Mouse (Mus musculus): ENCODE results near the gene Smad6.
A peak's percentile ranks its signal among the peaks of the same experiment; 100 is the strongest.

Smad6 gene

DNA sequence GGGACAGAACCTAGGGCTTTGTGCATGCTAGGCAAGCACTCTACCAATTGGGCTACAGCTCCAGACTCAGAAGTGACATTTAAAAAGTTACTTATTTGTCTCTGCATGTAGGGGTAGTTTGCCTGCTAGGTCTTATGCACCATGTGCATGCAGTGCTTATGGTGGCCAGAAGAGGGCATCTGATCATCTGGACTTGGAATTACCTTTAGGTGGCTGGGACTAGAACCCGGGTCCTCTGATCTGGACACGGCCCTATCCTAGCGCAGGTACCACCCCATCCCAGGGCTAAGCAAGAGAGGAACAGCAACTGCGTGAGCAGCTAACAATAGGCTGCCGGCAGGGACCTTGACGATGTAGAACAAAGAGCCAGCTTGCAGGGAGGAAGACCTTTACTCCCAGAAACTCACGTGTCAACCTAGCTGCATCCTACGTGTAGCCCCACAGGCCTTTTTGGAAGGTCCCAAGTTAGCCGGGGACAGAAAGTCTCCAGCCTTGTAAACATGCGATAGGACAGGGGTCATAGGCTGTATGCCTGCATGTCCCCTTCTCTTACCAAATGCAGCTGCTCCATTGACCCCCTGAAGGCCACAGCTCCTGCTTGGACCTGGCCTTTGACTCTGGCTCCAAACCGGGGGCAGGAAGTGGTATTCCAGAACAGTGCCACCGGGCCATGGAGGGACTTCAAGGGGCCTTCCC, 38.8 kb downstream of the Smad6 start:
- no peak for DNase-seq

DNA sequence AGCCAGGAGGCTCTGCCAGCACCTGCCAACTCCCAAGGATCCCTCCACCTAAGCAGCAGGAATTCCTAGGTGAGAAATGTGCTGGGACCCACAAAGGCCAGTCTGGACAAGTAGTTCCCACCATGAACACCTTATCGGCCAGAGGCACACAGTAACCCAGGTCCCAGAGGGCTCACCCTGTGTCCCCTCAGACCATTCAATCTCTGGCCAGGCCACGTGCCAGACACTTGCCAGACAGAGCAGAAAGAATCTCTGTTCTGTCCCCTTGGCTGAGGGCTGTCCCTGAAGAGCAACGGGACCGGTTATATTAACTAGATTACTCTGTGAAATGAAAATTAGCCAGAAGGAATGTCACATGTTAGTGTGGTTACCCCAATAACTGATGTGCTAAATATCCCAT, 39.9 kb downstream of the Smad6 start:
- no peak for DNase-seq

DNA sequence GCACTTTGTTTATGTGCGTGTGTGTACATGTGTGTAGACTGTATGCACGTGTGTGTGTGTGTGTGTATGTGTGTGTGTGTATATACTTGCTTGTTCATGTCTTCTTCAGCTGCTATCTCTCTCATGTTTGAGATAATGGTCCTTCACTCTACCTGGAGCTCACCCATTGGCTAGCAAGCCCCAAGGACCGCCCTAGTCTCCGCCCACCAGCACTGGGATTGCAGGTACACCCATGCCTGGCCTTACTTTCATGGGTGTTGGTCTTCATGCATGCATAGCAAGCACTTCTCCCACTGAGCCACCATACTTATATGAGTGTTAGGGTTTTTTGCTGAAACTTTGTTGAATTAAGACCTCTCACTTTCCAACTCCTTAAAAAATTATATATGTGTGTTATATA, 40.5 kb downstream of the Smad6 start:
- DNase-seq: no peak

DNA sequence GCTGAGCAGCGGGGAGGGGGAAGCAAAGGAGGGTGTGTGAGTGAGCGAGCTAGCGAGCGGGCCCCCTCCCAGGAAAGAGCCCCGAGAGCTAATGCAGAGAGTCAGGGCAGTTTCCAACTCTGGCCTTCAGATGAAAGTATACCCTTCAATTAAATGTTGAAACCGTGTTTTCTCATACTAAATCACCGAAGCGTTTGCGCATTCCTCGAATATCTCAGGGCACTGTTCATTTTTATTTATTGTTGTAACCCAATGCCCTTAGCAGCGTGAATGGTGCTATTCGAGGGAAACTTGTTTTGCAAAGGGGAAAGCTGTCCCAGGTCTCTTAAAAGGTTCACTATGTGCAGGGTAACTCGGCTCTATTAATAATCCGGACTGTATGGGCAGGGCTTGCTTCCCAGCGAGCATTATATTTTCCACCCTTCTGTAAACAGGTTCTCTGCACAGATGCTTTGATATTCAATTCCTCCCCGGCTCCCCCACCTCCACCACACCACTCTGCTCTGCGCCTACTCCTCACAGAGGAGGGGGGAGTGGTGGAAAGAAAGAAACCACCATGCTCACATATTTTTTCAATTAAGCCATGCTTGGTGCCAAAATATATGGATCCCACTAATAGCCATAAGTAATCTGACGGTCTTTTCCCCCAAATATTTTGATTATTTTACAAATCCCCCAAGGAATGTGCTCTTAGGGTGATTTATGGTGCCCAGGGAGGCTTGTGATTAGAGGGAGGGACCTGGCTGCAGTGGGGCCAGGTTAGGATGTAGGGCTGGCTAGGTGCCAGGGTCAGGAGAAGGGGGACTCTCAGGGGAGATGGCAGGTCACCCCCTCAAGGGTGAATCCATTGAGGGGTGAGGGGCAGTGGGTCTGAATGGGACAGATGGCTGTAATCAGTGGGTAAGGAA, 41.4 kb downstream of the Smad6 start:
- no peak for DNase-seq

DNA sequence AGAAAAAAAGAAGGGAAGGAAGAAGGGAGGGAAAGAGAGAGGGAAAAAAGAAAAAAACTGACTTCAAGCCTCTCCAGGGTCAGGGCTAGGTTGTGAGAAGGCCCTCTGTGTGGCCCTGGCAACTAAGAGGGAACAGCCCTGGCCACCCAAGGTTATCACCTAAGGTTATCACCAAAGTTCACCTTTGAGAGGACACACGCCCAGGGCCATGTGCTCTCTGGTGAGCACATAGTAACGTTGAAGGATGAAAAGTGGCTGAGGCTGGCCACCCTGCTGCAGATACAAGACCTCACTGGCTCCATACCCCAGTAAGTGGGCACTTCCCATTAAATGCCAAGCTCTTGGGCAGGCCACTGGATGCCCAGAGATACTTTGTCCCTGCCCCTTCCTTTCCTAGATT, 42.6 kb downstream of the Smad6 start:
- no peak for DNase-seq

DNA sequence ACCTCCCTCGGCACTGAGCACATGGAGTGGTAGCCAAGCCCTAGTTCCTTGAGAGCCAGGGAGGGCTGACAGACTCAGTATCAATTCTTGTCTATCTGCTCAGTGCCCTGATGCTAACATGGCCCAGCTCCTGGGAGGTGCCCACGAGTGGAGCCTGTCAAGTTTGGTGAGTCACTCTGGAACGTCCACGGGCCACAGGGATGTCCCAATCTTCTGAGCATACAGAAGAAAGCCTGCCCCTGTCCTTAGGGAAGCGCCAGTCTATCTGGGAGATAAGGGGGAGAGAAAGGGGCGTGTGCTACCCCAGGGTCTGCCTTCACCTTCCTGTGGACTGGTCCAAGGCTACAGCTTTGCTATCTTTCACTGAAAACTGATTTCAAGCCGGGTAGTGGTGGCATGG, 43.2 kb downstream of the Smad6 start:
- DNase-seq: no peak

DNA sequence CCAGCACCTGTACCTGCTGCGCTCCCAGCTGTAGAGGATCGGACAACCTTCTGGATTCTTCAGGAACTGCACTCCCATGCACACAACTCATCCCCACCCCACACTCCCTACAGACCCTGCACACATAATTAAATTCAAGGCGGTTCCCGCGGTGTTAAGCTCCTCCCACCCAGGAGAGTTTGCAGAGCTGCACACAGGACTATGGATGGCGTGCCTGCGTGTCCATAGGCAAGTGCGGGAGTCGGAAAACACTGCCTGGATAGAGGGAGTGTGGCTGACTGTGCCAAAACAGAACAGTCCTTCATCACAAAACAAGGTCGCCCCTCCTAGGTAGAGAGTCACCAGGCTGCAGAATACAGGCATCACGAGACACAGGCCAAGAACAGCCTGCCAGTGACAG, 45.9 kb downstream of the Smad6 start:
- DNase-seq: no peak

DNA sequence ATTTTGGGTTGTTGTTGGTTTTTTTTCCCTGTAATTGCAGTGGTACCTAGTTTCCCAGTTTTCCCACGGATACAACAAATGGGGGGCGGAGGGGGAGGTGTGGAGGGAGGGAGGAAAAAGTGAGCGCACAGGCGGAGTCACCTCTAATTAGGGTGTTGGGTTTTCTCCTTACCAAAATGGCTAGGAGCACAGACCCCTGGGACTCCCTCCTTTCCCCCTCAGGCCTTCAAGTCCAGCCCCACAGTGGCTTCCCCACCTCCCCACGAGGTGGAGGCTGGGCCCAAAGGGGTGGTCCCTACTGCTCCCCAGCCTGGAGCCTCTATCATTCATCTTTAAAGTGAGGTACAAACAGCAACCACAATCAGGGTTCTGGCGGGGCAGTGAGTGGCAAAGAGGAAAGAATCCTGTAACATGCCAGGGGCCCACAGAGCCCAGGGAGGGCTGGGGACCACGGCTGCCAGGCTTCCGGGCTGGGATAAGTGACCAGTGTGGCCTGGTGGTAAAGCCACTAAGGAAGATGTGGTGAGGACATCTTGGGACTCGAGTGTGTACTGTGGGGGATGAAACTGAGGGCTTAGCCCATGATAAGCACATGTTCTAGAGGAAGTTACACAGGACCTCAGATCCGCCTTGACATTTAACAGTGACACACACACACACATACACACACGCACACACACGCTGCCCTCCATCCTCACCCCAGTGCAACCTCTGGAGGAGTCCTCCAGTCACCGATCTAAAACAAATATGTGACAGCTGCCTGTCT, 47.4 kb downstream of the Smad6 start:
- DNase-seq: no peak

DNA sequence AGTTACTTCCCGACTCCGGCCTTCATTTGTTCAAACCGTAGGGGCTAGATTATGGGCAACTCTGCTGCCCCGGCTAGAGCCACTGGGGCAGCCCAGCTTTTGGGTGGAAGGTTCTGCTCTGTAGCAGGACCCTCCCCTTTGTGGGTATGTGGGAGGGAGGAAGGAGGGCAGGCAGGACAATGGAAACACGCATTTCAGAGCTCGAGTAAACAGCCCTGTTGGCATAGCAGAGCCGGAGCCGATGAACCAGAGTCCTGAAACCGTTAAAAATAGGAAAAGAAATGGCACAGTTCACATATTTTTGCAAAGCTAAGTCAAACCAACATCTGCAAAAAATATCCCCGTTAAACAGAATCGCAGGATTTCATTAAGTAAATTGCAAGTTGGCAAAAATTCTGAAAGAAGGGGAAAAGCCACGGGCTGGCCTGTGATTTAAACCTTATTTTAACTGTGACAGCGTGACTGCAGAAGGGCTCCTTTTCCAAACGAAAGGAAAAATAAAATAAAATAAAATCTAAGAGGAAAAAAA, 48.1 kb downstream of the Smad6 start:
- DNase-seq: no peak

DNA sequence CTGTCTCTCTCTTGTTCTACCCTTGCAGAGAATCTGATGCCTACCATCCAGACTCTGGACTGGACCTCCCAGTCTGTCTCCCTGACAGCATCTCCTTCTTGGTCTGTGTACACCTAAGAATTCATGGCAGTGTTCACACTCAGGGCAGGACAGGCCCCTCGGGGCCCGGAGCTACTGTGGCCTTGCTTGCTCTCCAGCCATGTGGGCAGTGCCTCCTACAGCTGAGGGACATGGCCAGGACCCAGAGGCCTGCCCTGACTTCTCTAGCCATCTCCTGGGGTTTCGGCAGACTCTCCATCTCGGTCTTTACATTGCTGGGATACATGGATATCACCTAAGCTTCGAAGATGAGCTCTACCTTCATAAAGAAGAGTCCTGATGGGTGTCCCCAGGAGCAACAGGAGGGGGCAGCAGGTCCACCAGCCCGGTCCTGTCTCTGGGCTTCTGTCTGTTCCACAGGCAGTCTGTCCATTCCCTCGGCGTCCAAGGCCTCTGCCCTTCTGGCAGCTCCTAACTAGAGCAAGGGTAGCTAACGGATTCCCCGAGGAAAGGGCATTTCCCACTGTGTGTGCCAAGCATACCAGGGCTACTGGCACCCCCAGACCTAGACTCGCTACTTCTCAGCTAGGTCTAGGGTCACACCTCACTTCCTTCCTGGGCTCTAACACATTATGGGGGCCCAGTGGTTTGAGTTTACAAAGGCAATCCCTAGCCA, 49.1 kb downstream of the Smad6 start:
- DNase-seq: no peak

DNA sequence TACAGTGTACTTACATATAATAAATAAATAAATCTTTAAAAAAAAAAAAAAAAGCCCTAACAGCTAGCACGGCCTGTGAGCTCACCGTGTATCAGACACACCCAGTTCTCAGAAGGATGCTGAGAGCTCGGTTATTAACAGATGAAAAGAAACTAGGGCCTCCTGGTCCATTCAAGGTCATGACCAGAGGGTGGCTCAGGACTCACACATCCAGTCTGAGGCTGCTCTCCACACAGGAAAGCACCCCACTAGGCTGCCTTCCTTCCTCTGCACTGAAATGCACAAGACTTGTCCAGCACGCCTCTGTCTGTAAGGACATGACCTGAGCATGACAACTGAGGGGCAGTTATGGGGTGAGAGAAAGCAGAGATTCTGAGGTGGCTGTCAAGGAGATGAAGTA, 50.3 kb downstream of the Smad6 start:
- no peak for DNase-seq

DNA sequence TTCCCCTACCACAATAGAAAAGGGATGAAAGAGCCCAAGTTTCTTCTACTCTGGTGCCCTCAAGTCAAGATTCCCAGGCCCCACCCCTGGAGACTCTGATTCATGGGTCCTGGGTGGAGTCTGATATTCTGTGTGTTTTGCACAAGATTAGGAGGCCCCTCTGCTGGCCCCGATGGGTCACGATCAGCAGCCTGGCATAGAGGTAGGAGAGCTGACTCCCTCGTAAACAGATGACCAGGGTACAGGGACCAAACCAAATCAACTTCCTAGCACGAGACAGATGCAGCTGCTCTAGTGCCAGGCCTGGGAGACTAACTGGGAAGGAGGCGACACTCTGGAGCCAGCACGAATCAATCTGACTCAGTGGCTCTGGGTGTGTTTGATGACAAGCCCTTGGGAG, 51.0 kb downstream of the Smad6 start:
- DNase-seq: no peak

DNA sequence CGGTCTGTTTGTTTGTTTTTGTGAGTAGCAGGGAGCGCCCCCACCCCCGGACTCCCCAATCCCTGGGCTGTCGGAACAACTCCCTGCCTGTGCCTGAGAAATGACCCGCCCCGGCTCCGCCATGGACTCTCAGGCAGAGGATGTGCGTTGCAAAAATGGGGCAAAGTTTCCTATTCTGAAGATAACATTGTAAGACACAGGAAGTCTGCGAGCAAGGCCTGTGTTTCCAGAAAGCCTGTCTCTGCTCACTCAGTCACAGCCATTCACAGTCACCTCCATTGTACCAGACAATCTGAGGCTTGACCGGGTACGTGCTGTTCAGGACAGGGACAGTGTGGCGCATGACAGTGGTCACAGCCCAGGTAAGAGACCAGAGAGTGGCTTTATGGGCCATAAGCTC, 51.5 kb downstream of the Smad6 start:
- DNase-seq: no peak

DNA sequence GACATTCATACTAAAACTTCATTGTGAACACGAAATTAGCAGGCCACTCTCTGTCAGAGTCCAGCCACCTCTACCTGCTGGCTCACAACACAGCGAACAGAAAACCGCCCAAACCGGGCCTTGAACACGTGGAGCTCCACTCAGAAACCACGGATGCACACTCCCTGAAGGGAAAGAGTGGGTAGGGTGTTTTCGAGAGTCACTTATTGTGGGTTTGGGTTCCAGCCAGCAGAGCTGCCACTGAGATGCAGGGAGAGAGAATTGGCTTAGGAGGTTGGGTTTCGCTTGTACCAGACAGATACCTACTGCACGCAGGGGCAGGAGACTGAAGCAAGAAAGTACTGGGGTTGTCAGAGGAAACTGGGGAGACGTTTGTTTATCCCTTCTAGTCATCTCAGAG, 52.4 kb downstream of the Smad6 start:
- DNase-seq: no peak

DNA sequence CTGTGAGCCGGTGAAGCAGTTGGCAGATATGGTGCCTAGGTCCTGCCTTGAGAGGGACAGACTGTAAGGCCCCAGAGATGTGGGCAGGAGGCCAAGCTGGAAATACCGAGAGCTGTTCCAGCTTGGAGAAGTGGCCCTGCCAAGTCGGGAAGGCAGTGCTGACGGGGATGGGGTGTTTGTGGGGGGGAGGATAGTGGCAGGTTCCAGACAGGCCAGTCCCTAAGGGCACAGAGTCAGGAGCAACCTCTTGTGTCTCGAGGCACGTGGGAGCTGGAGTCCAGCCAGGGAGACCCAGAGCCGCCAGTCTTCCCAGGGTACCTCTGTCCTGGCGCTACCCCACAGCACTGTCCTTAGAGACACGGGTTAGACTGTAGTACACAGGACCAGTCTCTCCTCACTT, 53.3 kb downstream of the Smad6 start:
- peak; percentile 38 for DNase-seq

DNA sequence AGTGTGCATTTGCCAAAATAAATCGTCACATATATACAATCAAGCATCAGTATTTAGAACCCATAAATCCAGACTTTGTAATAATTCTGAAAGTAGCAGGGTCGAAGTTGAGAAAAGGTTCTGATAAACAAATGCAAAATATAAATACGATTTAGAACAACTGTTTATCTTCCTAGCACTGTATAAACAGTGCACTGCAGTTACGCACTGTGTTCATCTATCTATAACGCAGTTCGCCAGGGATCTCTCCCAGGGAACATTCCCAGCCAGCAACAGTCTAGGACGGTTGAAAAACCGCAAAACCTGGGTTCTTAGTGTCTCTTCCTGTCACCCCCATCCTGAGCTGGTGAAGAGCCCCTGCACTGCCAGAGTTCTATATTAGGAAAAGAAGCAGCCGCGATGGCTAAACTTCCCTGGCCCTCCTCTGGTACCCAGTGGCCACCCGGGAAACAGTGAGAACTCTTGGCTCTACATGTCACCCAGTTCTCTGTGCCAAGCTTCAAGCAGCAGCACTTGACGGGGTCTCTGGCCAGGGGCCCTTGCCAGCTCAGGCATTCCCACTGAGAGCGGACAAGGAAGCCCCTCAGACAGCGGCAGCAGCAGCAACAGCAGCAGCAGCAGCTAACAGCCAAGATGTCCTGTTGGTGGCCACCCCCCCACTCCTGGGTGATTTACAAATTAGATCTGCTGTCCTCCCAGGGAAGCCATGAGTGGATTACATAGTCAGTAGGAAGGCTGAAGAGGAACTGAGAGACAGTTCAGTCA, 54.3 kb downstream of the Smad6 start:
- DNase-seq: no peak

DNA sequence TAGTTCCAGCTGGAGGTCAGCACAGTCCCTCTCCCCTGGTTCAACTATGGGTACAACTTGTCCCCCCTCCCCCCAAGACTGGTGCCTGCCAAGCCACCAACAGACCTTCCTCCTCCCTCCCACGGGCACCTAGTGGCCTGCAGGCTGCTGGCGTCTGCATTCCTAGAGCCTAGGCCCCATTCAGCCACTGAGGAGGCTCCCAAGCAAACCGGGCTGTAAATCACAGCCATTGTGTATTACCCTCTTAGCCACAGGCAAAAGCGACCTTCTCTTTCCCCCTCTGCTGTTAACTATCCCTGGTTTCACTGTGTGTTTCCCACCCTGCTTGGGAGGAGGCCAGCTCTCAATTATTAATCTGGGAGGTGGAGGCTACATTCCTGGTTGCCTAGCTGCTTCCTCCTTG, 56.3 kb downstream of the Smad6 start:
- DNase-seq: no peak

DNA sequence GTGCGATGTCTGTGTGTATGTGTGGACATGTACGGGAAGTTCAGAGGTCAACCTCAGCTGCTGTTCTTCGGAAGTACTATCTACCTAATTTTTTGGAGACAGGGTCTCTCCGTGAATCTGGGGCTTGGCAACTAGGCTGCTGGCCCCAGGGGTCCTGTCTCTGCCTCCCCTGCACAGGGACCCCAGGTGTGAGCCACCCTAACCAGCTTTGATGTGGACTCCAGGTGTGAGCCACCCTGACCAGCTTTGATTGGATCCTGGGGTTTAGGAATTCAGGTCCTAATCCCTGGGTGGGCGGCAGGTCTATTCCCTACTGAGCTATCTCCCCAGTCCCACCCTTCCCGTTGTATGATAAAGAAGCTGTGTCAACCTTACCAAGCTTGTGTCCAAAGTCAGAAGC, 60.0 kb downstream of the Smad6 start:
- no peak for DNase-seq

DNA sequence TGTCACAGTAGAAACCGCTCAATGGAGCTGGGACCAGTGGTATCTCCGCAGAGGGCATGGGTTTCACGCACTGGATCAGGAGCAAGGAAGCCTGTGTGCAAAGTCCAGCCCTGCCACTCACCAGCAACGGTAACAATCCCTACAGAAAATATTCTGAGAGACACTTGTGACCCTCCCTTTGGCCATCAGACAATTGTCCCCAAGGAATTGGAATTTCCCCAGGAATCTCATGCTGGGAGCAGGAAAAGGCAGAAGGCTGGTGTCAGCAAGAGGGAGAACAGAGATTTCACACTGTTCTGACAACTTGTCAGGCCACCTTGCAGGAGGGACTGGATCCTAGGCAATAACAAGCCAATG, 61.1 kb downstream of the Smad6 start:
- DNase-seq: no peak

DNA sequence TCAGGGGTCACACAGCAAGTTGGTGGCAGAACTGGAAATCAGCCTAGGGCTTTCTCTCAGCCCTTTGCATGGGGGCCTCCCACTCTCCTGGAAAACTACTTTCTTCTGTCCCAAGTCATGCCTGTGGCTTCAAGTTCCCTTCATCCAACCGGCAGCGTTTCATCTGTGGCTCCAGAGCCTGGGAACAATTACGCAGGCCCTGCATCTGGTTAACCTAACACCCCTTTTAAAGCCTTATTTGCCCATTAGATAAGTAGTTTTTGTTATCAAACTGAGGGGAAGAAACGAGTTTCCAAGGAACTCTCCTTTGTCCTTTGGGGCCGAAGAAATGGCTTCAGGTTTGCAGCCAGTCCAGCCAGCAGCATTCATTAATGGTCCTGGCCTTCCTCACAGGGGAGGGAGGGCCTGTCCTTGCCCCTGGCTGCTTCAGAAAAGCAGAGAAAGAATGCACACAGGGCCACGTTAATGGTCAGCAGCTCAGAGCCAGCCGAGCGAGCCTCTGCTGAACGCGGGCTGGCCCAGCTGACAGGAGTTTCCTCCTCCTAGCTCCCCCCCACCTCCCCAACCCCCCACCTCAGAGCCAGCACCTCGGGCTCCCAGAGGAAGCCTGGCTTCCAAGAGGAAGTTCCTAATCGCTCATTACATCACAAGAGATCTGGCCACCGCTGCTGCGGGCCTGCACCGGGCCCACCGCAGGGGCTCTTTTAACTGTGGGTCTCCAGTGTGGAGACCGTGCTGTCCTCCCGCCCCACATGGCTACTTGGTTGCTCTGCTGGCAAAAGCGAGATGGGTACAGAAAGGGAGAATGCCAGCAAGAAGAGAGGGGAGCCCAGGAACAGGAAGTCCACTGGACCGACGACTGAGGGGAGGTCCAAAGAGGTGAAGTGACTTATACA, 61.7 kb downstream of the Smad6 start:
- DNase-seq: no peak
